Mouse (Mus musculus): Measurements from ENCODE around the gene Tom1. TPM values are rescaled to one million over a fixed set of nuclear protein-coding genes. Genes with fewer than 3 reads are reported as not detected.

Tom1 gene
- polyA plus RNA-seq, 2 experiments, result 6.1 to 9.2 TPM

DNA sequence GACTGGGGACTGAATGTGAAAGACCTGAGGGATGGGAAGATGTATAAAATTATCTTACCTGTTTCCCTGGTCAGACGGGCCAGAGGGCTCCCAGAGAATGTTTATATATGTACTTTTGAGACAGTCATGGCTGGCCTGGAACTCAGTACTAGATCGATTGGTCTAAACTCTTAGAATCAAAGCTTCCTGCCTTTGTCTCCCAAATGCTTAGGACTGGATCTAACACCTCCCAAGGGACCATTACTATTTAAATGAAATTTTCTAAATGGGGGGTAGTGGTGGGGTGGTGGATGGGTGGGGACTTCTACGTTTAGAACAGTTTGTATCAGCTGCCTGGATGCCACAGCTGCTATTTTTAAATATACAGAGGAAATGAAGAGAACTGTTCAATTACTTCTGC lies 19.5 kb upstream of the Tom1 start:
- Histone ChIP-seq H3K4me2 (ENCODE audit: low read depth) (no peak overlapping the region), H3K4me1 (replicated peaks; ENCODE audit: control insufficient read depth in 2 of 2, insufficient read depth in 2 of 2, low read length in 1 of 2) (peaks cover 13 to 24% of the 10 kb centered on the region in 2 experiments), H3K9ac (replicated peaks) (no peak overlapping the region), H3K4me3 (ENCODE audit: insufficient read depth in 1 of 2, low read depth in 2 of 2, low read length in 2 of 2) (no peak overlapping the region), H3K9me3 (ENCODE audit: control insufficient read depth, low read length) (no peaks in the 10 kb centered on the region), H3K27me3 (ENCODE audit: control insufficient read depth, insufficient read depth, low read length) (no peaks in the 10 kb centered on the region), H3K36me3 (replicated peaks; ENCODE audit: control insufficient read depth, insufficient read depth, low read depth) (peaks cover 5% of the 10 kb centered on the region; the same call in 1 of the 2 replicates), H3K27ac (no peak overlapping the region)
- WGBS (ENCODE audit: insufficient replicate concordance), result 53% methylated on average over 3 of the region's 3 CpGs
- no peak for DNase-seq (ENCODE audit: low read depth in 3 of 3, low spot score in 3 of 3)
- no peak for ATAC-seq (ENCODE audit: insufficient read depth)
- TF ChIP-seq EP300 (IDR thresholded peaks at IDR 0.05; ENCODE audit: low read depth), result no peak
- no peak for TF ChIP-seq CTCF (IDR thresholded peaks at IDR 0.05; ENCODE audit: low read depth)

DNA sequence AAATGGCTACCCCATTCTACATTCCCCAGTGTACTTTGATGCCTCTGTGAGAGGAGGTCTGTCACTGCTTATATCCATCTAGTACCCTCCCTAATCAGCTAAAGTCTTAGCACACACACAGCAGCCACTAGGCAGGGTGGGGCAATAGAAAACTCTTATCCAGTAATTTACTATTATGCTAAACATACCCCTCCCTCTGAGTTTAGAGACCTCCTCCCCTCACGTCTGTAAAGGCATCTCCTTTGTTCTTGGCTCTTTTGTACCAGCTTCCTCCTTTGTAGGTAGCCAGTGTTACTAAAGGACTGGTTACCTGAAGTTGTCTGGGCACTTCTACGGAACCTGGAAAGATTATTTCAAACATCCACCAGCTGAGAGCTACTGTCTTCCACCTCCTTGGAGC lies 17.5 kb upstream of the Tom1 start:
- Histone ChIP-seq H3K4me1 (replicated peaks; ENCODE audit: control insufficient read depth in 2 of 2, insufficient read depth in 2 of 2, low read length in 1 of 2) (peaks cover 13 to 24% of the 10 kb centered on the region in 2 experiments), H3K27ac (no peak overlapping the region; the same call in 1 of the 2 replicates), H3K4me2 (ENCODE audit: low read depth) (no peak overlapping the region), H3K9ac (replicated peaks) (no peak overlapping the region), H3K9me3 (ENCODE audit: control insufficient read depth, low read length) (no peaks in the 10 kb centered on the region), H3K27me3 (ENCODE audit: control insufficient read depth, insufficient read depth, low read length) (no peaks in the 10 kb centered on the region), H3K4me3 (ENCODE audit: insufficient read depth in 1 of 2, low read depth in 2 of 2, low read length in 2 of 2) (no peak overlapping the region), H3K36me3 (replicated peaks; ENCODE audit: control insufficient read depth, insufficient read depth, low read depth) (peaks cover 2% of the 10 kb centered on the region; the same call in 1 of the 2 replicates)
- TF ChIP-seq EP300 (IDR thresholded peaks at IDR 0.05; ENCODE audit: low read depth) (no peak), CTCF (IDR thresholded peaks at IDR 0.05; ENCODE audit: low read depth) (no peak)
- DNase-seq (ENCODE audit: low read depth in 3 of 3, low spot score in 3 of 3) (peak in 1 of 3 experiments; percentile 17), ATAC-seq (ENCODE audit: insufficient read depth) (peak; percentile 79)
- WGBS (ENCODE audit: insufficient replicate concordance), result 38% methylated on average over 2 of the region's 2 CpGs

DNA sequence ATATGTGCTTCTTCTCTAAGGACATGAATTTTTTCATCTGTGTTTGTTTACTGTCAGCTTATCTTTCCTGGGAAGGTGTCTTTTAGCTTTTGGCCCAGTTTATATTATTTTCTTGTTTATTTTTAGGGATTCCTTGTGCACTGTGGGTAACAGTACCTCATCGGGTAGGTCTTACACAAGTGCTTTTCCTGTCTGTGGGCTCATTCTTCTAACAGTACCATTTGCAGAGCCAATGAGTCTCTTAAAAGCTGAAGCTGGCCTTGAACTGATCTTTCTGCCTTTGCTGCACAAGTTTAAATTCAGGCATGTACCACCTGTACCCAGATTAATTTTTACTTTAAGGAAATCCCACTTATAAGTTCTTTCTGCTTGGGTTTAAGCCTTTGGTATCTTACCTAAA lies 17.1 kb upstream of the Tom1 start:
- H3K9me3 ChIP-seq (ENCODE audit: control insufficient read depth, low read length), result no peaks in the 10 kb centered on the region
- DNase-seq (ENCODE audit: low read depth in 3 of 3, low spot score in 3 of 3) (no peak), ATAC-seq (ENCODE audit: insufficient read depth) (no peak)
- H3K4me2 ChIP-seq (ENCODE audit: low read depth), result no peak overlapping the region
- H3K36me3 ChIP-seq (replicated peaks; ENCODE audit: control insufficient read depth, insufficient read depth, low read depth), result peaks cover 2% of the 10 kb centered on the region; the same call in 1 of the 2 replicates
- WGBS (ENCODE audit: insufficient replicate concordance), result 43% methylated on average over 1 of the region's 1 CpGs
- TF ChIP-seq EP300 (IDR thresholded peaks at IDR 0.05; ENCODE audit: low read depth), result no peak
- H3K4me1 ChIP-seq (replicated peaks; ENCODE audit: control insufficient read depth in 2 of 2, insufficient read depth in 2 of 2, low read length in 1 of 2), result peaks cover 13 to 24% of the 10 kb centered on the region in 2 experiments
- H3K27ac ChIP-seq, result no peak overlapping the region
- no peaks in the 10 kb centered on the region for H3K27me3 ChIP-seq (ENCODE audit: control insufficient read depth, insufficient read depth, low read length)
- H3K9ac ChIP-seq (replicated peaks), result no peak overlapping the region
- no peak overlapping the region for H3K4me3 ChIP-seq (ENCODE audit: insufficient read depth in 1 of 2, low read depth in 2 of 2, low read length in 2 of 2)

DNA sequence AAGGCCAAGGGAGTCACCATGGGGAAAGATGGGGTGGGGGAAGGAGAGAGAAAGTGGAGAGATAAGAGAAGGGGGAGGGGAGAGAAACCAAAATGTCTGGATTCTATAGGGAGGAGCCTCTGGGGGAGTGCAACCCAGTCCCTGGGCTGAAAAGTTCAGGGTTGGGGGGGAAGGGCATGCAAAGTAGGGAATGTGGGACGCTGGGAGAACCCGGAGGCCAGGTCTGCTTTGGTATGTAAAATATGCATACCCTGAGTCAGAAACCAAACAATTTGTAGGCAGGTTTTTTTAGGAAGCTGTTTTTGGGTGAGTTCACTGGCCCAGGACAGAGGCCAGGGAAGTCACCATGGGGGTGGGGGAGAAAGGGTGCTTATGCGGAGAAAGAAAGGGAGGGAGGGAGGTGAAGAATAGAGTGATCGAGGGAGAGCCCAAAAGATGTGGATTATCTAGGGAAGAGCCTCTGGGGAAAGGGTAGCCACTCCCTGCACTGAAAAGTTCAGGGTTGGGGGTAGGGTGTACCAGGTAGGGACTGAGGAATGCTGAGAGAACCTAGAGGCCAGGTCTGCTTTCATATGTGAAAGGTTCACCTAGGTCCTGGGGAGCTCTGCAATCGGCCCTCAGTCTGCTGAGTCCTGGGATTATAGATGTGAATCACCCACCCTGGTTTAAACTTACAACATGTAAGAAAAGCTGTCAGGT lies 15.1 kb upstream of the Tom1 start:
- no peak for DNase-seq (ENCODE audit: low read depth in 3 of 3, low spot score in 3 of 3)
- H3K4me1 ChIP-seq (replicated peaks; ENCODE audit: control insufficient read depth in 2 of 2, insufficient read depth in 2 of 2, low read length in 1 of 2), result peaks cover 13 to 24% of the 10 kb centered on the region in 2 experiments
- H3K4me2 ChIP-seq (ENCODE audit: low read depth), result no peak overlapping the region
- no peaks in the 10 kb centered on the region for H3K27me3 ChIP-seq (ENCODE audit: control insufficient read depth, insufficient read depth, low read length)
- WGBS (ENCODE audit: insufficient replicate concordance), result 58% methylated on average over 5 of the region's 5 CpGs
- peak; percentile 29; the same call in 1 of the 2 replicates for ATAC-seq (ENCODE audit: insufficient read depth)
- H3K36me3 ChIP-seq (replicated peaks; ENCODE audit: control insufficient read depth, insufficient read depth, low read depth), result peaks cover 14% of the 10 kb centered on the region
- H3K4me3 ChIP-seq (ENCODE audit: insufficient read depth in 1 of 2, low read depth in 2 of 2, low read length in 2 of 2), result no peak overlapping the region
- no peak for TF ChIP-seq CTCF (IDR thresholded peaks at IDR 0.05; ENCODE audit: low read depth)
- no peak for TF ChIP-seq EP300 (IDR thresholded peaks at IDR 0.05; ENCODE audit: low read depth)
- no peak overlapping the region for H3K27ac ChIP-seq
- no peaks in the 10 kb centered on the region for H3K9me3 ChIP-seq (ENCODE audit: control insufficient read depth, low read length)
- no peak overlapping the region for H3K9ac ChIP-seq (replicated peaks)

DNA sequence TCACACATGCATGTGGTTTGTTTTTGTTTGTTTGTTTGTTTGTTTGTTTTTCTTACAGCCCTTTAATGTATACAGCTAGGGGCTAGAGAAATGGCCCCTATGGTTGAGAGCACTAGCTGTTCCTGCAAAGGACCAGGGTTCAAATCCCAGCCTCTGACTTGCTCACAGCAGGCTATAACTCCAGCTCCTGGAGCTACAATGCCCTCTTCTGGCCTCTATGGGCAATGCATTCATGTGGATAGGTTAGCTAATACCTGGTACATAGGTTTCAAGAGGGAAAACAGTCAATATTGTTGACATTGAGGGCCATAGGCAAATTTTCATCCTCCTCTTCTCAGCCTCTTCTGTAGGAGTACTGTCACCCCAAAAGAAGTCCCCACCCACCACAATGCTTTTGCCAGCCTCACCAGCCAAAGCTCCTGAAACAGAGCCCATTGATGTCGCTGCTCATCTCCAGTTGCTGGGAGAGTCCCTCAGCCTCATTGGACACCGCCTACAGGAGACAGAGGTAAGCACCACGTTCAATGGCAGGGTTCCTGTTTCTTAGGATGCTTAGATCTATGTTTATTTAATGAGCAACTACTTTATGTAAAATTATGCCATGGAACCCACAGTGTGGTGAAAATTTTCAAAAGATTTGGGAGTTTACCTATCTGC lies 9.7 kb upstream of the Tom1 start:
- peaks cover 20% of the 10 kb centered on the region for H3K36me3 ChIP-seq (replicated peaks; ENCODE audit: control insufficient read depth, insufficient read depth, low read depth)

More for the DNA sequence above, 9.7 kb upstream of the Tom1 start:
- Histone ChIP-seq H3K4me2 (ENCODE audit: low read depth) (no peak overlapping the region), H3K4me1 (replicated peaks; ENCODE audit: control insufficient read depth in 2 of 2, insufficient read depth in 2 of 2, low read length in 1 of 2) (no peaks in the 10 kb centered on the region), H3K9ac (replicated peaks) (no peak overlapping the region), H3K4me3 (ENCODE audit: insufficient read depth in 1 of 2, low read depth in 2 of 2, low read length in 2 of 2) (no peak overlapping the region), H3K27me3 (ENCODE audit: control insufficient read depth, insufficient read depth, low read length) (no peaks in the 10 kb centered on the region), H3K9me3 (ENCODE audit: control insufficient read depth, low read length) (no peaks in the 10 kb centered on the region), H3K27ac (no peak overlapping the region)
- DNase-seq (ENCODE audit: low read depth in 3 of 3, low spot score in 3 of 3) (peak in 1 of 3 experiments; percentile 20), ATAC-seq (ENCODE audit: insufficient read depth) (0 out of 2 replicates have a peak, but pooled peaks have one; percentile 41)
- 66% methylated on average over 3 of the region's 3 CpGs for whole genome bisulfite sequencing (ENCODE audit: insufficient replicate concordance)
- TF ChIP-seq CTCF (IDR thresholded peaks at IDR 0.05; ENCODE audit: low read depth) (peak; percentile 70), EP300 (IDR thresholded peaks at IDR 0.05; ENCODE audit: low read depth) (no peak)

All from liver, embryonic 14.5 days (tissue).